Mouse (Mus musculus): ENCODE results near the gene Xrcc4.
"Not testable (repeated sequence)": the region's sequence is repeated elsewhere in the genome, so short reads cannot be mapped to it uniquely, and the experiment has no call there.

Gene Xrcc4

GRCm38 (mm10) chr13:90088962-90089824, at the start of gene Xrcc4, which contains the start of gene Tmem167:
Gene Xrcc4, minus strand, starts transcription at chr13:90089608.
Gene Tmem167, plus strand, starts transcription at chr13:90089123.
- DNase-seq (ENCODE audit: low spot score) = peak; percentile 96

GRCm38 (mm10) chr13:90136156-90136910, 46.9 kb upstream of the Xrcc4 start:
- DNase-seq (ENCODE audit: low spot score) = peak; percentile 52

DNA sequence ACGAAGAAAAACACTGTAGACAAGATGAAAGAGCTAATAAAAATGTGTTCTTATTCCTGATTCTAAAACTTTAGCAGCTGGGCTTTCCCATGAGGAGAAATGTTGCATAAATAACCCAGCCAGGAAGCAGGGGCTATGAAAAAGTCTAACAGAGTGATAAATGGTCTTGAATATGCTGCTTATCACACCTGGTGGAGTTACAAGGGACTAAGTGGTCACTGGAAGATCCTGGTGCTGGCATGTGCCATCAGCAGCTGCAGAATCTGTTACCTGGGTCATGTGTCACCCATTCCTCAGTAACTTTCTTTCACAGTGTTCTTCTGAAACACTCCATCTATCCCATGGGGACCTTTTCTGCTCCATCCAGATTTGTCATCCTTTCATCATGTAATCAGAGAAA, 22.3 kb upstream of the Xrcc4 start:
- DNase-seq (ENCODE audit: low spot score) = no peak

GRCm38 (mm10) chr13:90108746-90109145, 19.3 kb upstream of the Xrcc4 start:
- DNase-seq (ENCODE audit: low spot score) = not testable (repeated sequence)

DNA sequence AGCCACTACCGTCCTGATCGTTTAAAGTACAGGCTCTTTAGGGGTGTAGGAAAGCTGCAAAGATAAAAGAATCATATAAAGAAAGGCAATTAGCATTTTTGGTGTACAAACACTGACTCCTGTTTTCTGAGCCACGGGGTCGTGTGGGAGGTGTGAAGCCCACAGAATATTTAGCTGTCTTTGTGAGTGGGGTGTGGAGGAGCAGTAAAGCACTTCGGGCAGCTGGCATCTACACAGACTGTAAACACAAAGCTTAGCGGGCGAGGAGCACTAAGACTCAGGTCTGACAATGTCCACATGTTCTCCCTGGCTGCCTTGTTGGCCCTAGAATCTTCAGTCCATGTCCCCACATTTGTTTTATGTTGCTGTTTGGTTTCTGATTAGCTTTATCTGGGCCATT, 16.7 kb upstream of the Xrcc4 start:
- no peak for DNase-seq (ENCODE audit: low spot score)

DNA sequence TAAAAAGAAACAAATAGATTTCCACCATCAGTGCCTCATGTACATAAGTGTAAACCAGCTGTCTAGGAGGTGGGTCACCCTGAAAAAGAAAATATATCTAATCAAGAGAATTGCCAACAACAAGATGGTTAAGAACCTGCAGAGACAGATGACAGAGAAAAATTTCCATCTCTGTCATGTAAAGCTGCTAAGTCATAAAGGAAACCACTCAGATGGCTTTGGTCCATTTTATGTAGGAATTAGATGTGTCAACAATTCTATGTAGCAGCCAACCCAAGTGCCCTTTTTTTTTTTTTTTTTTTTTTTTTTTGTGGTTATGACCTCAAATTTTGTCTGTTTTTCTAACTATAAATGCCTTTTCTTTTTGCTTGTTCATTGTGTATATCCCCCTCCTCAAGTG, 12.1 kb upstream of the Xrcc4 start:
- DNase-seq (ENCODE audit: low spot score) = no peak

GRCm38 (mm10) chr13:90089825-90090183, 396 bp upstream of the Xrcc4 start:
- no peak for DNase-seq (ENCODE audit: low spot score)

- no peak for DNase-seq (ENCODE audit: low spot score)
Observed at GRCm38 (mm10) chr13:90061877-90062276, 27.5 kb downstream of the Xrcc4 start.

DNA sequence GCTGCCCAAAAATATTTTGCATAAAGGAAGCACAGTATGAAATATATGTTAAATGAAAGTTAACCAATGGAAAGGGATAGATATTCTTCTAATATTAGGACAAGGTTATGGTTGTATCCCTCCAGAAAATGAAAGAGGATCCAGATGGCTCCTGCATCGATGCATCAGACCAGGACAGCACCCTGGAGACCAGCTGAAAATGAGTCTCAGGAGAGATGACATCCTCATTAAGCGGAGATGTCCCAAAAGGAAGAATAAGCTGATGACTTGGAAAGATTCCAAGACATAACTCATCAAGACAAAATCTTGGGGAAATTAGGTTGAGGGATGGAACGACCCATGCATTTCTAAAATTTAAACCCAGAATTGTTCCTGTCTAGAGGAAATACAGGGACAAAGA, 37.0 kb downstream of the Xrcc4 start:
- no peak for DNase-seq (ENCODE audit: low spot score)

GRCm38 (mm10) chr13:90051735-90052134, 37.7 kb downstream of the Xrcc4 start:
- DNase-seq (ENCODE audit: low spot score) = peak; percentile 23

DNA sequence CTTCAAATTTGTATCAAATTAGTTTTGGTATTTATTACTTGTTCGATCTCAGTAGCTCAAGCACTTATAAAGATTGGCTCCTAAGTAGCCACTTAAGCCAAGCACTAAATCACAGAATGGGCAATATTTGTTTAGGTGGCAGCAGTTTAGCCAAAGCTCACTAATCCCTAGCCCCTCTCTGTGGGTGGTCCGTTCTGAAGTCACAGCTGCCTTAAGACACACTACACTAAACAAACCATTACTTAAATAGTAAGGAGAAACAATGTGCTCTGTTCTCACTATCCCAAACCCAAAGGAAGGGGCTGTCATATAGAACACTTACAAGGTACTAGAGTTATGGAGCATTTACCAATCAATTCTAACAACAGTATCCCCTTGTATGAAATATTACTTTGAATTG, 49.8 kb downstream of the Xrcc4 start:
- DNase-seq (ENCODE audit: low spot score) = peak; percentile 18

GRCm38 (mm10) chr13:90032977-90033376, 56.4 kb downstream of the Xrcc4 start:
- DNase-seq (ENCODE audit: low spot score) = no peak

- no peak for DNase-seq (ENCODE audit: low spot score)
Observed at GRCm38 (mm10) chr13:90032523-90032922, 56.9 kb downstream of the Xrcc4 start.

DNA sequence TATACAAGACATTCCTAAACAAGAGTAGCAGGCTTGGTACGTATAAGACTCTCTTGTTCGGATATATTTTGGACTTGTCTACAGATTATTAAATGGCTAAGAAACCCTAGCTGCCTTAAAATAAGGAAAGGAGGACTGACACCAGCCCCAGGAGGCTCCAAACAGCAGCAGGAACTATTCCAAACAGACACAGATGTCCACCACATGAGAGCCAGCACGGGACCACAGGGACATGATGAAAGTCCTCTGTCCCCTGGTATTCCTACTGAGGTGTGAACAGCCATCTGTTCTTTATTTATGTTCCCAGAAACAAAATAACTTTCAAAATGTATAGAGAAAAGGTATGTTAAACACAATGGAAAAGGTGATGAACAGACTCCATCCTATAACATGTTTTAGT, 58.5 kb downstream of the Xrcc4 start:
- DNase-seq (ENCODE audit: low spot score) = no peak

GRCm38 (mm10) chr13:90012620-90013019, 76.8 kb downstream of the Xrcc4 start:
- DNase-seq (ENCODE audit: low spot score) = no peak

DNA sequence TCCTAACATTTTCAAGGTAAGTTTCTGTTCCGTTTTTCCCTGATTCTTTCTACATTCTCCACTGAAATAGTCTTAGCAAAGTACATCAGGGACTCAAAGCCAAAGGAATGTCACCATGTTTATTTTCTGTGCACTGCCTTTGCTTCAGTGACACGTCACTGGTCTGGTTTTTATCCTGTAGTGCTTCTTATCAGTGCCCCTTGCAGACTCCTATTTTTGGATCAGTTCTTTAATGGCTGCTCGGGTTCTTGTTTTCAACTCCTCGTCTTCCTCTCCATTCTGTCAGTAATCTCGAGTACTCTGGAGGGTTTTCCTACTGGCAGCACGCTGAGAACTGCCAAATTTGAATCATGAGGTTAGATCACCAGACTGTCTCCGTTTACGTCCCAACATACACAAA, 77.2 kb downstream of the Xrcc4 start:
- no peak for DNase-seq (ENCODE audit: low spot score)

DNA sequence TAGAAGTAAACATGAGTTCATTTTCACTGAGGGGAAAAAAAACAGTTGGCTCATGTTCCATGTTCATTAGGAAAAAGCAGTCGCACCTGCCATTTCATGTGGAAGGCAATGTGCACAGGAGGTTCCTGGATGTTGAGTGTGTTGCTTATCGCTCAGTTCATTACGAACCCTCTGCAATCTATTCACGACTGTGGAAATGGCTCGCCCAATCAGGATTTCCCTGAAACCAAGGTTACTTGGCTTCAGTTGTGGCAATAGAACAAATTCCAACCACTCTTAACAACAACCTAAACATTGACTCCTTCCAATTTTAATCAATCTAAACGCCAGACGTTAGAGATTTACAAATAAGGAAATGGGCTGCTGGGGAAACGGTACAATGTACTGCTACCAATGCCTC, 78.3 kb downstream of the Xrcc4 start:
- DNase-seq (ENCODE audit: low spot score) = no peak

DNA sequence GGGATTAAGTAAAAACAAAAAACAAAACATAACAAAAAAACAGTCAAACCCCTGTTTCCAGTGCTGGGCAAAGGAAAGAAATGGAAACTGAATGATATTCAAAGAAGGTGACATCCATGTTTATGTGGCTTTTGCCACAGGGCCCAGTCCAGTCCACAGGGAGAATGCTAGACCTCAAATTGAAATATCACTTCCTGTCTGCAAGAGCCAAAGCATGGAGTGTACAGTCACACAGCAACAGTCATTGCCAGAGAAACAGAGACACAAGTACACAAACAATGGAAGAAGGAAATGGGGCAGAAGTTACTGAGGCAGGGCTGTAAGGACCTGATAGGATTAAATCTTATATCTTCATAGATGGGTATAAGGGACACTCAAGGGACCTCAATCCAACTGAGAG, 79.6 kb downstream of the Xrcc4 start:
- no peak for DNase-seq (ENCODE audit: low spot score)

DNA sequence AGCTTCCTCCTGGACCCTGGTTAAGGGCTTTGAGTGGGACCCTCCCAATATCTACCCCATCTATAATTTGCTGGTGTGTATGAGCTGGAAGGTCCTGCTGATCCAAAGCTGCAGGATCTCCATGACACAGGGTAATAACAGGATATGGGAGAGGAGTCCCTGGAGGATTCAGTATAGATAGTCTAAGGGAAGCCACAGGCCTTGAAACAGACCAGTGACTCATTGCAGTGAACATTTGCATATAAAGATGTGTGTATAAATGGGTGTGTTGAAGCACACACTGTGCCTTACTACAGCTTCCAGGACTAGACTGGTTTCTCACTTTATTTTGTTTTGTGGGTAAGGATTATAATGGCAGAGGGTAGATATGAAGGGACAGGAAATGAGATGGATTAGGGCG, 83.8 kb downstream of the Xrcc4 start:
- no peak for DNase-seq (ENCODE audit: low spot score)

DNA sequence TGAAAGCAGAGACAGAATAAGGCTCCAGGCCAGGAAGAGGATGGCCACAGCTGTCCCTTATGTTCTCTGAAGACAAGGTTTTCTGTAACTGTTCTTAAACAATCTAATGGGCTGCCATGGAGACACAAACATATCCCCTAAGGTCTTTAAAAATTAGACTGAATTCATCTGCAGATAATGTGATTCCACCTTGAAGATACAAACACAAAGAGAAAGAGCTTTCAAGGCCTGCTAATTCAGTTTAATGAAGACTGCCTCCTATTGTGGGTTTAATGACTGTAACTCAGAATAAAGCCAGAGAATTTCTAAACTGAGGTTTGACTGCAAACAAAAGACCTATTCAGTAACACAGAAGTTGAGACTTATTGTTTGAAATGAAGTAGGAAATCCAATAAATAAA, 91.9 kb downstream of the Xrcc4 start:
- DNase-seq (ENCODE audit: low spot score) = peak; percentile 59

DNA sequence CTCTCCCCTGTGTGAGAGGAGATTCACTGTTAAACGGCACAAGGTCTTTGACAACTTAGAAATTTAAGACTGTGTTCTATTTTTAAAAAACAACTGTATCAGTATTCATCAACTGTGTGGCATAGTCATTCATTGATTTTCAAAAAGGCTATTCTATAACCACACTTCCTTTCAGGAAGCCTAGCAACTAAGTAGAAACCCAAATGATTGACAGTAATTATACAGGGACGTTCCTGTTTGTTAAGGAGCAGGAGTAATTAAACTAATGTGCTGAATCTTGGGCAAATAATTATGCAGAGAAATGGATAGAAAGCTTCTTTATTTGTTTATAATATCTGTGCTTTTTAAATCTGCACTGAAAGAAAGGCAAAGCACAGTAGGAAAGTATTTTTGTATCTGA, 103.3 kb downstream of the Xrcc4 start:
- DNase-seq (ENCODE audit: low spot score) = no peak

GRCm38 (mm10) chr13:89970940-89971339, 118.5 kb downstream of the Xrcc4 start:
- no peak for DNase-seq (ENCODE audit: low spot score)

- no peak for DNase-seq (ENCODE audit: low spot score)
Observed at GRCm38 (mm10) chr13:89968671-89969070, 120.7 kb downstream of the Xrcc4 start.

Data from retina, embryonic 14.5 days (tissue).